Mouse (Mus musculus) E14TG2a.4 (cell line): ENCODE data around the gene Smox.

Experiments
- CTCF ChIP-seq: conservative IDR thresholded peaks from 2 replicates; pipeline ENCODE4 v1.5.1; 2014; ENCODE audit warnings: low read length
- NANOG ChIP-seq: IDR thresholded peaks from 2 replicates; pipeline ENCODE4 v1.6.1; 2014; ENCODE audit warnings: borderline replicate concordance, low read length, mixed read lengths

DNA sequence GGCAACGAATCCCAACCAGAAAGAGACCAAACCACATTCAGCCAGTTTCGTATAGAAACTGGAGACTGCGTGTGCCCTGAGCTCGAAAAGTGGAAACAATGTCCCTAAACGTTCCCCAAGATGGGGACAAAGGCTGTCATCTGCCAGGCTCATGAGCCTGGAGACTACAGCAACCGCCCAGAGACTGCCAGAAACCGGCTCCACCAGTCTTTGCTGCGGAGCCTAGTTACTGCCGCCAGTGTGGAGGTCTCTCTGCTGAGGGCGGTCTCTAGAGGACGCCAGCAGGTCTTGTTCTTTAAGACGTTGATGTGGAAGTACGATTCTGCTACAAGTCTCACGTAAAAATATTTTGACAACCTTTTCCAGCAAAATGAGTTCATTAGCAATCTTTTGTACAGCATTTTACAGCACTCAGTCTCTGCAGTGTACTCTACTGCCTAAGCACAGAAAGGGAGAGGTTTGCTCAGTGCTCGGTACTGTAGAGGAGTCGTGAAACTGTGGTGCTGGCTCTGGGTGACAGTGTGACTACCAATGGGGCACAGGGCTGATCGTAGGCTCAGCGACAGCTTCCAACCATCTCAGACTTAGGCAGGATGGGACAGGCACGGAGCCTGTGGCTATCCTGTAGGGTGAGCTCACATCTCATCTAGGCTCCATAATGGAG, 55.6 kb downstream of the Smox start:
- TF ChIP-seq CTCF (no peak), NANOG (no peak)
